Mouse (Mus musculus): ENCODE data around the gene Tha1.

DNA sequence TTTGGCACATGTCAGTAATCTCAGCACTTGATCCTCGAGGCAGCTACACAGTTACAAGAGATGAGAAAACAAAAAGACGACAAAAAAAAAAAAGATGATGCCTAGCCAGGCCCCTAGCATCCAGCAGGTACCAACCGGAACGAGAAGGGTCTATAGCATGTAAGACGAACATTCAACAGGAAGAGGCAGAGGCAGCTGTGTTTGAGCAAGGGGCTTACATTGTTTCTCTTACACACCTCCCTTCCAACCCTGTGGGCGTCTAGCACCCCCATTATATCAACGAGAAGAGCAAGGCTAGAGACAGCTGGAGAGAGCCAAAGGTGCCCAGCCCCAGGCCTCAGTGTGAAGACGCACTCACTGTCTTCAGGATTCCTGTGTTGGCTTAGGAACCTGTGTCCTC lies 46.4 kb downstream of the Tha1 start:
- TF ChIP-seq CTCF (IDR thresholded peaks at IDR 0.05; ENCODE audit: low read depth) (no peak), EP300 (IDR thresholded peaks at IDR 0.05; ENCODE audit: low read depth) (no peak)

Data from liver, postnatal 0 days (tissue).